ENCODE assay signal across 31 mouse cellular contexts in genomic region chr8:48730701-48731100, GRCm38 (mm10).
DNase-seq lines count a peak whose midpoint lies in the region; ATAC-seq and TF ChIP-seq lines count a peak whose summit lies in the region.
"Had no signal": no experiment of that assay in that cellular context is flagged by ENCODE, and none has a peak within 500 bp of the region (broad histone marks: within the 10 kb centered on the region; RNA-seq: fewer than 3 reads in every experiment).

No protein-coding gene starts in this region.

- DNase-seq in intestine, embryonic 14.5 days (ENCODE audit: low spot score) = peak; percentile 33
- peak; percentile 88 for DNase-seq in kidney, adult 9 months
- DNase-seq in kidney, postnatal 10 days = no peak
- DNase-seq in liver, embryonic 13.5 days = no peak
- peak; percentile 35 for DNase-seq in yolk sac, embryonic 10.5 days (ENCODE audit: low spot score)
- DNase-seq in left cerebral cortex, adult 8-10 months (ENCODE audit: low spot score in 2 of 2) = no peak
- DNase-seq: adrenal gland, postnatal 25 days; cerebellum, adult 11-12 months; cerebellum, adult 9-11 months; embryo, embryonic 11 days; gastrocnemius, adult 2 months; gastrocnemius, postnatal 36 days; heart, adult 2 months; lung, embryonic 14.5 days; lung, postnatal 14 days; midbrain, embryonic 14.5 days; right cerebral cortex, adult 18-20 months; right cerebral cortex, postnatal 4 days; thymus, adult 18-20 months; thymus, postnatal 25 days had no signal

- no peaks in the 10 kb centered on the region for H3K36me3 ChIP-seq in intestine, embryonic 14.5 days (ENCODE audit: control insufficient read depth, insufficient read depth, low read length)
- H3K36me3 ChIP-seq in intestine, postnatal 0 days (ENCODE audit: control insufficient read depth, insufficient read depth) = no peaks in the 10 kb centered on the region
- no peaks in the 10 kb centered on the region for H3K36me3 ChIP-seq in liver, embryonic 13.5 days
- H3K36me3 ChIP-seq in midbrain, embryonic 15.5 days (replicated peaks) = no peaks in the 10 kb centered on the region
- H3K36me3 ChIP-seq: embryonic facial prominence, embryonic 12.5 days; heart, embryonic 12.5 days; limb, embryonic 13.5 days had no signal

- WGBS in intestine, embryonic 14.5 days = 69% methylated on average over 6 of the region's 6 CpGs
- whole genome bisulfite sequencing in intestine, postnatal 0 days = 58% methylated on average over 6 of the region's 6 CpGs
- 55% methylated on average over 6 of the region's 6 CpGs for WGBS in liver, embryonic 13.5 days (ENCODE audit: insufficient replicate concordance)
- 81% methylated on average over 6 of the region's 6 CpGs for WGBS in midbrain, embryonic 15.5 days

- H3K4me2 ChIP-seq in intestine, embryonic 14.5 days (ENCODE audit: low read length) = no peak overlapping the region
- H3K4me2 ChIP-seq in intestine, postnatal 0 days (replicated peaks; ENCODE audit: low read depth) = no peak overlapping the region
- H3K4me2 ChIP-seq in liver, embryonic 13.5 days = no peak overlapping the region
- no peak overlapping the region for H3K4me2 ChIP-seq in midbrain, embryonic 15.5 days
- H3K4me2 ChIP-seq: embryonic facial prominence, embryonic 12.5 days; heart, embryonic 12.5 days; hindbrain, embryonic 14.5 days; limb, embryonic 13.5 days; lung, embryonic 14.5 days had no signal

- ATAC-seq in intestine, embryonic 14.5 days (replicated peaks; ENCODE audit: low FRiP score, low TSS enrichment, low read depth) = no peak
- no peak for ATAC-seq in intestine, postnatal 0 days
- peak; percentile 63 for ATAC-seq in liver, embryonic 13.5 days (ENCODE audit: low read depth)
- no peak for ATAC-seq in midbrain, embryonic 15.5 days (replicated peaks)
- ATAC-seq: forebrain, embryonic 14.5 days; inflammation-experienced regulatory T-cells, adult 6 months; Patski had no signal

- no peak overlapping the region for H3K4me3 ChIP-seq in intestine, embryonic 14.5 days (ENCODE audit: low read depth, low read length)
- no peak overlapping the region for H3K4me3 ChIP-seq in intestine, postnatal 0 days (ENCODE audit: low read depth, low read length)
- H3K4me3 ChIP-seq in liver, embryonic 13.5 days (replicated peaks) = no peak overlapping the region
- H3K4me3 ChIP-seq in midbrain, embryonic 15.5 days = no peak overlapping the region
- H3K4me3 ChIP-seq: embryonic facial prominence, embryonic 12.5 days; gastrocnemius, adult 2 months; heart, adult 2 months; heart, embryonic 12.5 days; left cerebral cortex, adult 2 months; limb, embryonic 13.5 days had no signal

- H3K4me1 ChIP-seq in intestine, embryonic 14.5 days (replicated peaks; ENCODE audit: control insufficient read depth, insufficient read depth, low read length) = no peaks in the 10 kb centered on the region
- H3K4me1 ChIP-seq in intestine, postnatal 0 days (replicated peaks; ENCODE audit: control insufficient read depth, insufficient read depth, low read length) = 0 out of 2 replicates have a peak, but pooled peaks cover 3% of the 10 kb centered on the region
- no peaks in the 10 kb centered on the region for H3K4me1 ChIP-seq in liver, embryonic 13.5 days (replicated peaks)
- H3K4me1 ChIP-seq in midbrain, embryonic 15.5 days = no peaks in the 10 kb centered on the region
- H3K4me1 ChIP-seq: embryonic facial prominence, embryonic 12.5 days; limb, embryonic 13.5 days had no signal

- no peaks in the 10 kb centered on the region for H3K9me3 ChIP-seq in intestine, embryonic 14.5 days (ENCODE audit: control insufficient read depth, low read length)
- H3K9me3 ChIP-seq in intestine, postnatal 0 days (ENCODE audit: control insufficient read depth) = no peaks in the 10 kb centered on the region
- H3K9me3 ChIP-seq in liver, embryonic 13.5 days (replicated peaks) = no peaks in the 10 kb centered on the region
- H3K9me3 ChIP-seq in midbrain, embryonic 15.5 days = no peaks in the 10 kb centered on the region
- H3K9me3 ChIP-seq: embryonic facial prominence, embryonic 12.5 days; heart, embryonic 12.5 days; limb, embryonic 13.5 days had no signal

- H3K27ac ChIP-seq in intestine, embryonic 14.5 days (ENCODE audit: low read depth) = no peak overlapping the region
- H3K27ac ChIP-seq in intestine, postnatal 0 days (ENCODE audit: low read depth, low read length) = no peak overlapping the region
- H3K27ac ChIP-seq in liver, embryonic 13.5 days = peak overlapping the region; percentile 11
- H3K27ac ChIP-seq in midbrain, embryonic 15.5 days = no peak overlapping the region
- H3K27ac ChIP-seq: embryonic facial prominence, embryonic 12.5 days; gastrocnemius, adult 2 months; heart, adult 2 months; hindbrain, embryonic 14.5 days; left cerebral cortex, adult 2 months; limb, embryonic 13.5 days; stomach, postnatal 0 days had no signal

- no peak for TF ChIP-seq CTCF in intestine, postnatal 0 days (IDR thresholded peaks at IDR 0.05; ENCODE audit: low read depth)

- no peak overlapping the region for H3K9ac ChIP-seq in intestine, embryonic 14.5 days (ENCODE audit: low read length)
- no peak overlapping the region for H3K9ac ChIP-seq in intestine, postnatal 0 days (ENCODE audit: low read depth, low read length)
- H3K9ac ChIP-seq in liver, embryonic 13.5 days = no peak overlapping the region
- H3K9ac ChIP-seq in midbrain, embryonic 15.5 days = no peak overlapping the region
- H3K9ac ChIP-seq: embryonic facial prominence, embryonic 12.5 days; heart, embryonic 12.5 days; hindbrain, embryonic 14.5 days; limb, embryonic 13.5 days; lung, embryonic 14.5 days had no signal

- no peaks in the 10 kb centered on the region for H3K27me3 ChIP-seq in intestine, embryonic 14.5 days (replicated peaks; ENCODE audit: control insufficient read depth, insufficient read depth, low read length)
- no peaks in the 10 kb centered on the region for H3K27me3 ChIP-seq in intestine, postnatal 0 days (replicated peaks; ENCODE audit: control insufficient read depth, insufficient read depth, low read length)
- no peaks in the 10 kb centered on the region for H3K27me3 ChIP-seq in liver, embryonic 13.5 days
- no peaks in the 10 kb centered on the region for H3K27me3 ChIP-seq in midbrain, embryonic 15.5 days (replicated peaks)
- H3K27me3 ChIP-seq: embryonic facial prominence, embryonic 12.5 days; heart, embryonic 12.5 days; limb, embryonic 13.5 days; Patski had no signal

Comparison
In these comparisons a context has a peak if more than half of its experiments do, and no peak if none do; other contexts are left out.
1. DNase-seq: peak in intestine, embryonic 14.5 days (single experiment), kidney, adult 9 months (single experiment) and yolk sac, embryonic 10.5 days (single experiment); none in kidney, postnatal 10 days (single experiment), liver, embryonic 13.5 days (single experiment) and left cerebral cortex, adult 8-10 months (0 of 2).